Comparison of ENCODE assay signal across 9 mouse cellular contexts in the genomic region with DNA sequence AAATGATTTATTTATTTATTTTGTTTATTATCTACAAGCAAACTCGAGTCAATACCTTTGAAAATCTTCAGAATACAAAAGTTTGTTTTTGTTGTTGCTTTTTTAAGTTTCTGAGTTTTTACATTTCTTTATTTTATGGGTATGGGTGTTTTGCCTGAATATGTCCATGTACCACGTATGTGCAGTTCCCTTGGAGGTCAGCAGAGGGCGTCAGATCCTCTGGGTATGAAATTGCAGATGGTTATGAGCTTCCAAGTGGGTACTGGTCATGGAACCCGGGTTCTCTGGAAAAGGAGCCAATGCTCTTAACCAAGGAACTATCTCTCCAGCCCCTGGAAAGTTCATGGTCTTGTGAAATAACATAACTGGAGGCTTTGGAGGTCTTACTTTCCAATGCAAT. TPM values are rescaled to one million over a fixed set of nuclear protein-coding genes. Genes with fewer than 3 reads are reported as not detected.
DNase-seq lines count a peak whose midpoint lies in the region; ATAC-seq lines count a peak whose summit lies in the region.
"Had no signal": no experiment of that assay in that cellular context is flagged by ENCODE, and none has a peak within 500 bp of the region (broad histone marks: within the 10 kb centered on the region; RNA-seq: fewer than 3 reads in every experiment).

No protein-coding gene starts in this region.

- no peak for ATAC-seq in hindbrain, embryonic 12.5 days (ENCODE audit: low FRiP score)
- peak; percentile 60; the same call in 1 of the 2 replicates for ATAC-seq in megakaryocyte progenitor cell, adult 5-6 weeks (replicated peaks; ENCODE audit: poor library complexity)

- no peak overlapping the region for H3K9ac ChIP-seq in hindbrain, embryonic 12.5 days

- H3K27ac ChIP-seq in hindbrain, embryonic 10.5 days: no peak overlapping the region
- no peak overlapping the region for H3K27ac ChIP-seq in hindbrain, embryonic 12.5 days

- H3K4me3 ChIP-seq in hindbrain, embryonic 10.5 days: no peak overlapping the region
- no peak overlapping the region for H3K4me3 ChIP-seq in hindbrain, embryonic 12.5 days

- peaks cover 37% of the 10 kb centered on the region for H3K4me1 ChIP-seq in hindbrain, embryonic 10.5 days (replicated peaks)
- H3K4me1 ChIP-seq in hindbrain, embryonic 12.5 days: peaks cover 16% of the 10 kb centered on the region

- WGBS in hindbrain, embryonic 10.5 days: 59% methylated on average over 4 of the region's 4 CpGs
- WGBS in hindbrain, embryonic 12.5 days: 65% methylated on average over 4 of the region's 4 CpGs

- no peak overlapping the region for H3K4me2 ChIP-seq in hindbrain, embryonic 12.5 days (replicated peaks)
- H3K4me2 ChIP-seq: heart, embryonic 11.5 days had no signal

- no peaks in the 10 kb centered on the region for H3K27me3 ChIP-seq in hindbrain, embryonic 10.5 days (ENCODE audit: insufficient read depth, poor library complexity, severe bottlenecking)
- H3K27me3 ChIP-seq in hindbrain, embryonic 12.5 days: no peaks in the 10 kb centered on the region

- no peaks in the 10 kb centered on the region for H3K9me3 ChIP-seq in hindbrain, embryonic 10.5 days
- no peaks in the 10 kb centered on the region for H3K9me3 ChIP-seq in hindbrain, embryonic 12.5 days (replicated peaks)

- peak; percentile 14 for DNase-seq in hindbrain, embryonic 10.5 days (ENCODE audit: low spot score)
- peak; percentile 57 for DNase-seq in CD4-positive helper T cell, adult 2 months (ENCODE audit: low read depth, low spot score)
- peak; percentile 77 for DNase-seq in R1 (ENCODE audit: low read depth, low spot score)
- no peak for DNase-seq in left cerebral cortex, adult 8-10 months (ENCODE audit: low spot score in 2 of 2)
- no peak for DNase-seq in ovary, adult 18-20 months (ENCODE audit: low spot score)
- DNase-seq in urinary bladder, postnatal 14 days (ENCODE audit: low spot score): no peak

- H3K36me3 ChIP-seq in hindbrain, embryonic 10.5 days: peaks cover 3% of the 10 kb centered on the region; the same call in 1 of the 2 replicates
- peaks cover 7% of the 10 kb centered on the region; the same call in 1 of the 2 replicates for H3K36me3 ChIP-seq in hindbrain, embryonic 12.5 days

RNA-seq across cellular contexts. Expression of a gene that starts 13.8 kb away (rescaled TPM):
- not detected in 2 replicates for polyA plus RNA-seq in hindbrain, embryonic 10.5 days (2016; fragmentation: Nextera tagmentation; extraction: Ambion mirVana)
- polyA plus RNA-seq in hindbrain, embryonic 12.5 days (2016; fragmentation: Nextera tagmentation; extraction: Ambion mirVana): not detected in 2 replicates
- not detected in 2 replicates for total RNA-seq in megakaryocyte progenitor cell, adult 5-6 weeks (2015)
- total RNA-seq in megakaryocyte progenitor cell, adult 5-6 weeks (2017): not detected in 2 replicates
- total RNA-seq in left cerebral cortex, adult 8-10 months (2022): not detected
- polyA plus RNA-seq: heart, embryonic 11.5 days had no signal

RNA-seq across cellular contexts. Expression of a gene that starts 53.1 kb away (rescaled TPM):
- polyA plus RNA-seq in hindbrain, embryonic 10.5 days (2016; fragmentation: Nextera tagmentation; extraction: Ambion mirVana): 12.4 and 18.2 TPM in 2 replicates
- 23.4 and 30.0 TPM in 2 replicates for polyA plus RNA-seq in hindbrain, embryonic 12.5 days (2016; fragmentation: Nextera tagmentation; extraction: Ambion mirVana)
- total RNA-seq in megakaryocyte progenitor cell, adult 5-6 weeks (2015): 0.86 and 3.2 TPM in 2 replicates
- total RNA-seq in megakaryocyte progenitor cell, adult 5-6 weeks (2017): 1.2 and 3.5 TPM in 2 replicates
- total RNA-seq in left cerebral cortex, adult 8-10 months (2022): 100 to 1,000 TPM; 190 to 233 (median 201) TPM

Comparison
In these comparisons a context has a peak if more than half of its experiments do, and no peak if none do; other contexts are left out.
1. DNase-seq: peak in hindbrain, embryonic 10.5 days (single experiment), CD4-positive helper T cell, adult 2 months (single experiment) and R1 (single experiment); none in left cerebral cortex, adult 8-10 months (0 of 2), ovary, adult 18-20 months (single experiment) and urinary bladder, postnatal 14 days (single experiment).
2. RNA of a gene that starts 53.1 kb away (total RNA-seq): 190 to 233 TPM in left cerebral cortex, adult 8-10 months; 0.86 to 3.5 TPM in megakaryocyte progenitor cell, adult 5-6 weeks; every median in the first group is over 10 times any median in the second.